Comparison of ENCODE assay signal across 9 mouse cellular contexts in the genomic region with DNA sequence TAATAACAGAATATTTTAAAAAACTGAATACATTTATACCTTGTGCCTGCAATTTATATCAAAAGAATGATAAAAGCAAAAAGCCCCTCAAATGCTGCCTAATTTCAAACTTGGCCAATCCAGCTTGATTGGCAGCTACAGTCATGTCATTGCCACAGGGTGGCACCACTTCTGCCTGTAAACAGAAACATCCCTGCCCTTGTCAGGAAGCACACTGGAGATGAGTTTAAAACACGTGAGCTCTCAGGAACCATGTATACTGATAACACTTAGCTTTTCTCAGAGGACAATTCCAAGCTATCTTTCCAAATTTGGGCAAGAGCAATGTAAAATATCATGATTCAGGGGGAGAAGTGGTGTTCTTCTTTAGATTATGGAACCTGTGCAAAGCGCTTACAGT.
DNase-seq lines count a peak whose midpoint lies in the region; ATAC-seq and TF ChIP-seq lines count a peak whose summit lies in the region.
"Had no signal": no experiment of that assay in that cellular context is flagged by ENCODE, and none has a peak within 500 bp of the region (broad histone marks: within the 10 kb centered on the region; RNA-seq: fewer than 3 reads in every experiment).

No protein-coding gene starts in this region.

- TF ChIP-seq POLR2A in ES-Bruce4 (IDR thresholded peaks at IDR 0.05; ENCODE audit: insufficient read depth, low read length), result no peak

- WGBS in liver, embryonic 14.5 days (ENCODE audit: insufficient replicate concordance), result 33% methylated on average over 2 of the region's 2 CpGs
- WGBS in liver, embryonic 12.5 days (ENCODE audit: insufficient replicate concordance), result 49% methylated on average over 2 of the region's 2 CpGs
- 66% methylated on average over 2 of the region's 2 CpGs for WGBS in limb, embryonic 10.5 days

- peak; percentile 80 for ATAC-seq in frontal cortex, adult (ENCODE audit: low TSS enrichment)
- no peak for ATAC-seq in liver, embryonic 14.5 days (ENCODE audit: insufficient read depth)
- ATAC-seq in liver, embryonic 12.5 days, result no peak
- peak; percentile 46 for ATAC-seq in inflammation-experienced regulatory T-cells, adult 6 months

- intact Hi-C loops in left cerebral cortex, postnatal 36 days (cut with DNase I), result loop anchor here (5.0 kb wide), 1 partner anchor 201 kb away; no protein-coding TSS in a partner anchor

- H3K9ac ChIP-seq in liver, embryonic 14.5 days (replicated peaks), result no peak overlapping the region
- H3K9ac ChIP-seq in liver, embryonic 12.5 days, result no peak overlapping the region
- H3K9ac ChIP-seq in ES-Bruce4 (ENCODE audit: low read depth, poor library complexity, severe bottlenecking), result no peak overlapping the region
- H3K9ac ChIP-seq: neural tube, embryonic 13.5 days had no signal

- no peaks in the 10 kb centered on the region for H3K27me3 ChIP-seq in liver, embryonic 14.5 days (ENCODE audit: control insufficient read depth, insufficient read depth, low read length)
- no peaks in the 10 kb centered on the region for H3K27me3 ChIP-seq in liver, embryonic 12.5 days (replicated peaks)
- no peaks in the 10 kb centered on the region for H3K27me3 ChIP-seq in ES-Bruce4 (ENCODE audit: control insufficient read depth, insufficient read depth, low read length, poor library complexity, severe bottlenecking)
- no peaks in the 10 kb centered on the region for H3K27me3 ChIP-seq in limb, embryonic 10.5 days (ENCODE audit: low read depth, poor library complexity, severe bottlenecking)
- H3K27me3 ChIP-seq: neural tube, embryonic 13.5 days had no signal

- H3K4me3 ChIP-seq in liver, embryonic 14.5 days (ENCODE audit: insufficient read depth in 1 of 2, low read depth in 2 of 2, low read length in 2 of 2), result no peak overlapping the region
- H3K4me3 ChIP-seq in liver, embryonic 12.5 days, result no peak overlapping the region
- H3K4me3 ChIP-seq in ES-Bruce4 (ENCODE audit: low read depth, low read length), result no peak overlapping the region
- H3K4me3 ChIP-seq in limb, embryonic 10.5 days, result no peak overlapping the region
- H3K4me3 ChIP-seq: neural tube, embryonic 13.5 days had no signal

- H3K36me3 ChIP-seq in liver, embryonic 14.5 days (replicated peaks; ENCODE audit: control insufficient read depth, insufficient read depth, low read depth), result no peaks in the 10 kb centered on the region
- no peaks in the 10 kb centered on the region for H3K36me3 ChIP-seq in liver, embryonic 12.5 days
- H3K36me3 ChIP-seq in ES-Bruce4 (ENCODE audit: control insufficient read depth, insufficient read depth, low read length, poor library complexity, severe bottlenecking), result no peaks in the 10 kb centered on the region
- no peaks in the 10 kb centered on the region for H3K36me3 ChIP-seq in limb, embryonic 10.5 days
- H3K36me3 ChIP-seq: neural tube, embryonic 13.5 days had no signal

- TF ChIP-seq EP300 in liver, embryonic 14.5 days (IDR thresholded peaks at IDR 0.05; ENCODE audit: low read depth), result no peak
- TF ChIP-seq EP300 in ES-Bruce4 (IDR thresholded peaks at IDR 0.05; ENCODE audit: insufficient read depth, low read depth, low read length), result no peak

- H3K4me1 ChIP-seq in liver, embryonic 14.5 days (replicated peaks; ENCODE audit: control insufficient read depth in 2 of 2, insufficient read depth in 2 of 2, low read length in 1 of 2), result no peaks in the 10 kb centered on the region
- H3K4me1 ChIP-seq in liver, embryonic 12.5 days, result no peaks in the 10 kb centered on the region
- H3K4me1 ChIP-seq in ES-Bruce4 (ENCODE audit: control insufficient read depth, insufficient read depth, low read length), result no peaks in the 10 kb centered on the region
- H3K4me1 ChIP-seq in limb, embryonic 10.5 days, result no peaks in the 10 kb centered on the region
- H3K4me1 ChIP-seq: neural tube, embryonic 13.5 days had no signal

- TF ChIP-seq CTCF in liver, embryonic 14.5 days (IDR thresholded peaks at IDR 0.05; ENCODE audit: low read depth), result peak; percentile 19
- peak; percentile 12 for TF ChIP-seq CTCF in ES-Bruce4 (IDR thresholded peaks at IDR 0.05; ENCODE audit: low read depth, low read length)

- no peak overlapping the region for H3K4me2 ChIP-seq in liver, embryonic 14.5 days (ENCODE audit: low read depth)
- no peak overlapping the region for H3K4me2 ChIP-seq in liver, embryonic 12.5 days
- H3K4me2 ChIP-seq: neural tube, embryonic 13.5 days had no signal

- no peak for DNase-seq in frontal cortex, postnatal 10 days (ENCODE audit: low spot score in 2 of 2)
- DNase-seq in liver, embryonic 14.5 days (ENCODE audit: low read depth in 3 of 3, low spot score in 3 of 3), result no peak
- no peak for DNase-seq in left cerebral cortex, postnatal 36 days (ENCODE audit: low spot score in 2 of 2)
- DNase-seq in limb, embryonic 10.5 days (ENCODE audit: low spot score), result no peak

- no peaks in the 10 kb centered on the region for H3K9me3 ChIP-seq in liver, embryonic 14.5 days (ENCODE audit: control insufficient read depth, low read length)
- H3K9me3 ChIP-seq in liver, embryonic 12.5 days (replicated peaks), result no peaks in the 10 kb centered on the region
- no peaks in the 10 kb centered on the region for H3K9me3 ChIP-seq in ES-Bruce4 (replicated peaks; ENCODE audit: control insufficient read depth, insufficient read depth, low read length, poor library complexity, severe bottlenecking)
- H3K9me3 ChIP-seq in limb, embryonic 10.5 days (replicated peaks), result no peaks in the 10 kb centered on the region
- H3K9me3 ChIP-seq: neural tube, embryonic 13.5 days had no signal

- H3K27ac ChIP-seq in liver, embryonic 14.5 days, result no peak overlapping the region
- H3K27ac ChIP-seq in liver, embryonic 12.5 days, result no peak overlapping the region
- no peak overlapping the region for H3K27ac ChIP-seq in ES-Bruce4 (ENCODE audit: insufficient read depth, low read length)
- no peak overlapping the region for H3K27ac ChIP-seq in limb, embryonic 10.5 days
- H3K27ac ChIP-seq: neural tube, embryonic 13.5 days had no signal

Comparison
In these comparisons a context has a peak if more than half of its experiments do, and no peak if none do; other contexts are left out.
1. ATAC-seq: peak in frontal cortex, adult (single experiment) and inflammation-experienced regulatory T-cells, adult 6 months (single experiment); none in liver, embryonic 14.5 days (single experiment) and liver, embryonic 12.5 days (single experiment).